Mouse (Mus musculus) heart, embryonic 11.5 days (tissue): ENCODE results near the gene Myl7. TPM values are rescaled to one million over a fixed set of nuclear protein-coding genes. Genes with fewer than 3 reads are reported as not detected.
A peak's percentile ranks its signal among the peaks of the same experiment; 100 is the strongest.

Experiments
- ATAC-seq: fragments of 200-750 bp; cut with Nextera tagmentation; replicated peaks from 2 replicates; pipeline ENCODE4 v1.8.0; 2017; ENCODE audit warnings: moderate library complexity; ENCODE audit not compliant: insufficient number of reproducible peaks, low FRiP score, low TSS enrichment
- H3K27ac ChIP-seq: fragments of 300-500 bp; sonication (generic); 2 replicates; pipeline ENCODE4 v1.5.1; 2014; ENCODE audit warnings: mild to moderate bottlenecking, low read depth, low read length
- H3K27me3 ChIP-seq: fragments of 300-500 bp; sonication (generic); 2 replicates; pipeline ENCODE4 v1.6.1; 2014; ENCODE audit warnings: mild to moderate bottlenecking, low read length, mixed read lengths; ENCODE audit not compliant: control insufficient read depth, insufficient read depth
- H3K36me3 ChIP-seq: fragments of 300-500 bp; sonication (generic); 2 replicates; pipeline ENCODE4 v1.6.1; 2014; ENCODE audit warnings: mild to moderate bottlenecking, low read length, moderate library complexity, mixed read lengths; ENCODE audit not compliant: control insufficient read depth, insufficient read depth
- H3K4me1 ChIP-seq: fragments of 300-500 bp; sonication (generic); 2 replicates; pipeline ENCODE4 v1.6.1; 2014; ENCODE audit warnings: low read length; ENCODE audit not compliant: control insufficient read depth, insufficient read depth
- H3K4me2 ChIP-seq: fragments of 300-500 bp; sonication (generic); 2 replicates; pipeline ENCODE4 v1.6.1; 2014; ENCODE audit warnings: mild to moderate bottlenecking, moderate library complexity
- H3K4me3 ChIP-seq: fragments of 300-500 bp; sonication (generic); 2 replicates; pipeline ENCODE4 v1.5.1; 2014; ENCODE audit warnings: low read depth, low read length
- H3K9ac ChIP-seq: fragments of 300-500 bp; sonication (generic); 2 replicates; pipeline ENCODE4 v1.6.1; 2014; ENCODE audit warnings: mild to moderate bottlenecking, low read depth, low read length, moderate library complexity
- H3K9me3 ChIP-seq: fragments of 300-500 bp; sonication (generic); replicated peaks from 2 replicates; pipeline ENCODE4 v1.6.1; 2016; ENCODE audit warnings: low read length; ENCODE audit not compliant: control insufficient read depth
- WGBS: fragments of 180-500 bp; shearing (Covaris S2); extraction: QIAGEN DNeasy Blood & Tissue Kit; methylation state at CpG from one replicate; pipeline ENCODE4 v1.1.7; 2014; ENCODE audit not compliant: insufficient replicate concordance; 5-methylcytosine and 5-hydroxymethylcytosine counted together
- polyA plus RNA-seq: library from polyadenylated mRNA; unstranded; fragments of >200 nt; fragmentation: Nextera tagmentation; extraction: Ambion mirVana; gene quantifications from 2 replicates; pipeline ENCODE4 v1.2.1, GENCODE M21; 2014

Myl7 gene
- polyA plus RNA-seq, 1 experiment from 2014 or later = 7,501 TPM

GRCm38 (mm10) chr11:5870069-5870468, 28.5 kb downstream of the Myl7 start:
- Histone ChIP-seq H3K27ac (no peak overlapping the region), H3K9me3 (no peaks in the 10 kb centered on the region), H3K27me3 (no peaks in the 10 kb centered on the region), H3K4me3 (no peak overlapping the region), H3K36me3 (peaks cover 45% of the 10 kb centered on the region), H3K9ac (no peak overlapping the region), H3K4me2 (no peak overlapping the region), H3K4me1 (no peaks in the 10 kb centered on the region)
- no peak for ATAC-seq
- WGBS = 87% methylated on average over 16 of the region's 16 CpGs

DNA sequence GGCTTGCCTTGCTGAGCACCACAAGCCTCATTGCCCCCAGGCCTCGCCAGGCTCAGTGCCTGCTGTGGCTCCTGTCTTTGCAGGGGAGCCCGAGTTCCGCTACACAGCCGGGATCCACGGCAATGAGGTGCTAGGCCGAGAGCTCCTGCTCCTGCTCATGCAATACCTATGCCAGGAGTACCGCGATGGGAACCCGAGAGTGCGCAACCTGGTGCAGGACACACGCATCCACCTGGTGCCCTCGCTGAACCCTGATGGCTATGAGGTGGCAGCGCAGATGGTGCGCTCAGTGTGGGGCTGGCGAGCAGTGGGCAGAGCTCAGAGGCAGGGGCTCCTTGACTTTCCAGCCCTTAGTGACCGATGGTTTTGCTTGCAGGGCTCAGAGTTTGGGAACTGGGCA, 29.3 kb downstream of the Myl7 start:
- H3K36me3 ChIP-seq = peaks cover 39% of the 10 kb centered on the region
- no peak overlapping the region for H3K4me2 ChIP-seq
- H3K4me1 ChIP-seq = no peaks in the 10 kb centered on the region
- H3K4me3 ChIP-seq = no peak overlapping the region
- no peak for ATAC-seq
- H3K27ac ChIP-seq = no peak overlapping the region
- WGBS = 92% methylated on average over 16 of the region's 16 CpGs
- no peaks in the 10 kb centered on the region for H3K27me3 ChIP-seq
- no peak overlapping the region for H3K9ac ChIP-seq
- H3K9me3 ChIP-seq = no peaks in the 10 kb centered on the region

DNA sequence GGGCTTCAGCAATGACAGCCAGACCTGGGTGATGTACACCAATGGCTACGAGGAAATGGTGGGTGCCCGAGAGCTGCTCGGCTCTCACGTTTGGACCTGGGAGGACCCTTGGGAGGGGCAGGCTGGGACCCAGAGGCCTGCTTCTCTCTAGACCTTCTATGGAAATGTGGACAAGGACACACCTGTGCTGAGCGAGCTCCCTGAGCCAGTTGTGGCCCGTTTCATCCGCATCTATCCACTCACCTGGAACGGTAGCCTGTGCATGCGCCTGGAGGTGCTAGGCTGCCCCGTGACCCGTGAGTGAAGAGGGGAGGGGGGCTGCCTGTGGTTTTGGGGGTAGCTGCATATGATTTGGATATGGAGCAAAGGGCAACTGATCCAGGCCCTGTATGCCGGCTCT, 30.3 kb downstream of the Myl7 start:
- Histone ChIP-seq H3K36me3 (peaks cover 29% of the 10 kb centered on the region), H3K9ac (no peak overlapping the region), H3K27ac (no peak overlapping the region), H3K27me3 (no peaks in the 10 kb centered on the region), H3K9me3 (no peaks in the 10 kb centered on the region), H3K4me2 (no peak overlapping the region), H3K4me1 (no peaks in the 10 kb centered on the region; the same call in 1 of the 2 replicates), H3K4me3 (no peak overlapping the region)
- 87% methylated on average over 12 of the region's 12 CpGs for WGBS
- no peak for ATAC-seq

GRCm38 (mm10) chr11:5867196-5867595, 31.4 kb downstream of the Myl7 start:
- H3K36me3 ChIP-seq = peaks cover 22% of the 10 kb centered on the region

GRCm38 (mm10) chr11:5862394-5863105, 36.0 kb downstream of the Myl7 start:
- peaks cover 14% of the 10 kb centered on the region for H3K4me1 ChIP-seq
- peaks cover 5% of the 10 kb centered on the region; the same call in 1 of the 2 replicates for H3K27me3 ChIP-seq
- H3K9ac ChIP-seq = peak overlapping the region; percentile 78
- H3K36me3 ChIP-seq = peaks cover 1% of the 10 kb centered on the region; the same call in 1 of the 2 replicates
- no peak overlapping the region for H3K27ac ChIP-seq
- H3K4me3 ChIP-seq = peak overlapping the region; percentile 58
- peaks cover 4% of the 10 kb centered on the region for H3K9me3 ChIP-seq
- WGBS = 14% methylated on average over 15 of the region's 15 CpGs
- H3K4me2 ChIP-seq = peak overlapping the region; percentile 83
- no peak for ATAC-seq

More at GRCm38 (mm10) chr11:5867196-5867595, 31.4 kb downstream of the Myl7 start:
- no peak overlapping the region for H3K4me2 ChIP-seq
- H3K9me3 ChIP-seq = no peaks in the 10 kb centered on the region
- WGBS = 82% methylated on average over 2 of the region's 2 CpGs
- no peaks in the 10 kb centered on the region for H3K27me3 ChIP-seq
- H3K4me1 ChIP-seq = peaks cover 7% of the 10 kb centered on the region
- H3K9ac ChIP-seq = no peak overlapping the region
- H3K27ac ChIP-seq = no peak overlapping the region
- H3K4me3 ChIP-seq = no peak overlapping the region
- no peak for ATAC-seq

- Histone ChIP-seq H3K4me3 (peak within 1 kb of the TSS; percentile 58), H3K4me2 (peak within 1 kb of the TSS; percentile 83), H3K9me3 (peaks cover 4% of the 10 kb centered on the region), H3K27ac (no peak within 1 kb of the TSS), H3K4me1 (peaks cover 15% of the 10 kb centered on the region), H3K36me3 (no peaks in the 10 kb centered on the region), H3K9ac (peak within 1 kb of the TSS; percentile 78), H3K27me3 (peaks cover 5% of the 10 kb centered on the region; the same call in 1 of the 2 replicates)
- ATAC-seq = peak; percentile 36
- 2% methylated on average over 59 of the region's 59 CpGs for WGBS
These were observed 36.7 kb downstream of the Myl7 start, which contains the start of gene Aebp1 for GRCm38 (mm10) chr11:5861678-5862393. Aebp1 (plus strand) TSS chr11:5861947.

DNA sequence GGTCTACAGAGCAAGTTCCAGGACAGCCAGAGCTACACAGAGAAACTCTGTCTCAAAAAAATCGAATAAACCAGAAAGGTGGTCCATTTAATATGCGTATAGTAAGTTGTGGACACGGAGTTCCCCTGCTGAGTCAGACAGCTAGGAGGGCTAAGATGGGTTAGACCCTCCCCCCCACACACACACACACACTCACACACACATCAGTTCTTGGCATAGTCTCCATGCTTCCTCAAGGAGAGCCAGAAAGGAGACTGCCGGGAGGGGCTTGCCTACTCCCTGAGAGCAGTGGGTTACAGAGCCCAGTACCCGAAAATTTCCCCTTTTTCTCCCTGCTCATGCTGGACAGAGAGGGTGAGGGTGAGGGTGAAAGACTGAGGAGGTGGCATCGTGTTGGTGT, 37.9 kb downstream of the Myl7 start:
- peaks cover 26% of the 10 kb centered on the region for H3K4me1 ChIP-seq
- peaks cover 5% of the 10 kb centered on the region; the same call in 1 of the 2 replicates for H3K27me3 ChIP-seq
- no peak overlapping the region for H3K27ac ChIP-seq
- H3K9me3 ChIP-seq = peaks cover 4% of the 10 kb centered on the region
- H3K4me3 ChIP-seq = no peak overlapping the region
- no peak overlapping the region for H3K4me2 ChIP-seq
- H3K36me3 ChIP-seq = no peaks in the 10 kb centered on the region
- WGBS = 44% methylated on average over 6 of the region's 6 CpGs
- H3K9ac ChIP-seq = no peak overlapping the region
- no peak for ATAC-seq

GRCm38 (mm10) chr11:5859883-5860550, 38.6 kb downstream of the Myl7 start:
- WGBS = 73% methylated on average over 13 of the region's 13 CpGs
- Histone ChIP-seq H3K27me3 (peaks cover 5% of the 10 kb centered on the region; the same call in 1 of the 2 replicates), H3K4me3 (no peak overlapping the region), H3K9ac (no peak overlapping the region), H3K9me3 (peaks cover 4% of the 10 kb centered on the region), H3K4me2 (no peak overlapping the region), H3K27ac (no peak overlapping the region), H3K4me1 (peaks cover 26% of the 10 kb centered on the region), H3K36me3 (no peaks in the 10 kb centered on the region)
- no peak for ATAC-seq
